Mouse (Mus musculus) adrenal gland, postnatal 10 days (tissue): ENCODE measurements around the gene Itpr1. TPM values are rescaled to one million over a fixed set of nuclear protein-coding genes. Genes with fewer than 3 reads are reported as not detected.
A peak's percentile ranks its signal among the peaks of the same experiment; 100 is the strongest.

Experiments used
- DNase-seq: peaks from one replicate; pipeline ENCODE4 v3.0.0; 2021; ENCODE audit warnings: mixed read lengths
- total RNA-seq, 2 experiments: library from RNA; stranded (reverse); gene quantifications; 2 replicates each; pipeline ENCODE4 v1.2.3; 2021

Itpr1 gene
- total RNA-seq, 2 experiments from 2014 or later: 100 to 111 TPM

DNA sequence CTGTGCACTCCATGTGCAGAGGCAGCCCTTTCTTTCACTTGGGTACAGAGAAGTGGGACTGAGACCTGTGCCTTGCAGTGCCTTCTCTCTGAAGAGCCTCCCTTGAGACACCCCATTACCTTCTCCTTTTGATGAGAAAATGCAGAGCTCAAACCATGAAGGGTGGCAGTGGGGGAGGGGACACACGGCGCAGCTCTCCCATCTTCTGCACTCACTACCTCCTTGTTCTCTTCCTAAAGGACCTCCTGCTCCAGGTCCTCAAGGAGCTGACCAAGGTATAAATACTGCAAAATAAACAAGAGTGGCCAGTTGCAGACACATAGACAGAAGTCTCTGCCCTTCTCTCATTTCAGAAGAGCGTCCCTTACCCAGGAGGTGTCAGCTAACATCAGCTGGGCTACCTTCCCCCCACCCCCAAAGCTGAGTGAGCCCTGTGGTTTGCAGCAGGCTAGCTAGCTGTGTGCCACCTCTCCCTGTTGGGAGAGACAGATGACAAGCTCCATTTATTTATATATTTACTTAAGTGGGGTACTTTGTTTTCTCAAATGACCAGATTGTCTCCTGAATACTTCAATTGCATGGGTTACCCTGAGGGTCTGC lies 255.4 kb downstream of the Itpr1 start:
- DNase-seq: no peak

DNA sequence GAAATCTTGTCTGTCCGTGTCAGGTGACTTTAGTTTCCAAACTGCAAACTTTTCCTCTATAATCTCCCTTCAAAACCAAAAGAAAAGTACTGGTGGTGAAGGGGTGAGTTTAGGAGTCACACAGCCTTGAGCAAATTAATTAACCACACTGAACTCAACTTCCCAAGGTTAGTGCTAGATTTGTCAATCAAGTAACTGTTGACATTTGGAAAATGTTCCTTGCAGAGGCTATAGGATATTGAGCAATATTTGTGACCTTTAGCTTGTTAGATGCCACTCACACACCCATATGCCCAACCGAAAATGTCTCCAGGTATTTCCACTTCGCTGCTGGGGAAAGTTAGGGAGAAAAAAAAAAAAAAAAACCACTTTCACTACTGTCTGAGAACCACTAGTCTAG lies 259.0 kb downstream of the Itpr1 start:
- no peak for DNase-seq

DNA sequence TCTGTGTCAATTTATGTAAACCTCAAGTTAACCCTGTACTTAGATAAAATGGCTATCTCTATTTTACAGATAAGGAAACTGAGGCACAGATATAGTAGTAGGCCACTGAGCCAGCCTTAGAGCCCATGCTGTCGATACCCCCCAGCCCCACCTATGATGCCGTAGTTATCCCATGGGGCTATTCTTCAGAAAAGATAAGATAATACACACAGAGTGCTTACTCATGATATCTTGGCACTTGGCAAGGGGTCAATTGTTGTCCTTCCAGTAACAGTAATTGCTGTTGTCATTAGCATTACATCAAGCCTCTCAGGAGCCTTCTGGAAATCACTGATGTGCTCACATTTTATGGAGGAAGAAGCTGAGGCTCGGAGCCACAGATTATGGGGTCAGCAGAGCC lies 259.9 kb downstream of the Itpr1 start:
- peak; percentile 25 for DNase-seq

DNA sequence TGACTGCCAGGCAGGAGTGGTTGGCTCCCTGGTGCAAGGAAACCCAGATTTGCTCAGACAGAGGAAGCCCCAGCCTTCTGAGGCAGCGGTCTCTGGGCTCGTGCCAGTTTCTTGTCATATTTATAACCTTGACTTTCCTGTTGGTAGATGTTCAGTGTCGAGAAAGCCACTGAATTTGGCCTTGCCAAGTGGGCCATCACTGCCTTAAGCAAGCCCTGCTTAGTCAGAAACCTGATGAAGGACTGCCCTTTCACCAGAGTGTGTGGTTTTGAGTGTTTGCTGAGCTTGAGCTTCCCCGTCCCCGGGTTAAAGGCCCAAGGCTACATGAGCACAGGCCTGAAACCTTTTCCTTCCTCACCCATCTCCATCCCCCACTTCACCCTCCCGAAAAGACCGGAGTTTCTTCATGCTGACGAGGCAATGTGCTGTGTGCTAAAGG lies 263.9 kb downstream of the Itpr1 start:
- peak; percentile 89 for DNase-seq

DNA sequence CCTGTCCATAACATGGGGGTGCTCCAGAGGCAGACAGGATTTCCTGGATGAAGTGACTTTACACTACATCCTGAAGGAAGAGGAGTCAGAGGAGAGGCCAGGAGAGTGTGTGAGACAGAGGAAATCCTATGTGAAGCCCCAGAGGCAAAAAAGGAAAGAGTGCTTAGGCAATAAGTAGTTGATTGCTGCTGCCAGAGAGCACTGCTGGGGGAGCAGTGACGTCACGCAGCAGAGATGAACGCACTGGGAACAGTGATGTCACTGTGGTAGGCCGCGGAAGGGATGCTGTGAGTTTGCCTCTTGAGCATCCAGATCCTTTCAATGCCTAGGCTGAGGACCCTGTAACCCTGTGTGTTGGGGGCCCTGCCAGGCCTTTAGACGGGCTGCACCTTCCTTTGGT lies 264.7 kb downstream of the Itpr1 start:
- DNase-seq: no peak

DNA sequence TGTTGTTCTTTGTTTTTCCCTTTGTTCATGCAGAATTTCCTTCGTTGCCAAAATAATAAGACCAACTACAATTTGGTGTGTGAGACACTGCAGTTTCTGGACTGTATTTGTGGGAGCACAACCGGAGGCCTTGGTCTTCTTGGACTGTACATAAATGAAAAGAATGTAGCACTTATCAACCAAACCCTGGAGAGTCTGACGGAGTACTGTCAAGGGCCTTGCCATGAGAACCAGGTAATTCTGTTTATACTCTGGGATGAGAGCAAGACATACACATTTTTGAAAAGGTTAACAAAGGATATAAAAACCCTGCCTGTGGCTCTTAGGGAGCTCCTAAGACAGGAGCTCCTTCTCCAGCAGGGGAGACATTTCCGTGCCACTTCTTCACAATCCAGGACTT lies 268.3 kb downstream of the Itpr1 start:
- no peak for DNase-seq

DNA sequence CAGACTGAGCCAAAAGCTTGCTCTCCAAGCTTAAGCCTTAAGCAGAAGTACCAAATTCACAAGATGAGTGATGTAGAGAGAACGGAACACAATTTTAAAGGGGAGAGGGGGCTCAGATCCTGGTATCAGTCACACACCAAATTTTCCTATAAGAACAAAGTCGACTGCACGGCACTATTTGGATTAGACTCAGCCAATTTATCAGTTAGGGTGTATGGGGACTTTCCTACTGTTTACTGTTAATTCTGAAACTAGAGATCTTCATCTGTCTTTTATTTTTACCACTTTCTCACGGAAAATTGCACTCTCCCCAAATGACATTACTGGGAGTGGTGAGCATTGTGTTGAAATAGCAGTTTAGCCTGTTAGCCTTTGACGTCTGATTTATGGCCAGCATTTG lies 269.6 kb downstream of the Itpr1 start:
- DNase-seq: no peak

DNA sequence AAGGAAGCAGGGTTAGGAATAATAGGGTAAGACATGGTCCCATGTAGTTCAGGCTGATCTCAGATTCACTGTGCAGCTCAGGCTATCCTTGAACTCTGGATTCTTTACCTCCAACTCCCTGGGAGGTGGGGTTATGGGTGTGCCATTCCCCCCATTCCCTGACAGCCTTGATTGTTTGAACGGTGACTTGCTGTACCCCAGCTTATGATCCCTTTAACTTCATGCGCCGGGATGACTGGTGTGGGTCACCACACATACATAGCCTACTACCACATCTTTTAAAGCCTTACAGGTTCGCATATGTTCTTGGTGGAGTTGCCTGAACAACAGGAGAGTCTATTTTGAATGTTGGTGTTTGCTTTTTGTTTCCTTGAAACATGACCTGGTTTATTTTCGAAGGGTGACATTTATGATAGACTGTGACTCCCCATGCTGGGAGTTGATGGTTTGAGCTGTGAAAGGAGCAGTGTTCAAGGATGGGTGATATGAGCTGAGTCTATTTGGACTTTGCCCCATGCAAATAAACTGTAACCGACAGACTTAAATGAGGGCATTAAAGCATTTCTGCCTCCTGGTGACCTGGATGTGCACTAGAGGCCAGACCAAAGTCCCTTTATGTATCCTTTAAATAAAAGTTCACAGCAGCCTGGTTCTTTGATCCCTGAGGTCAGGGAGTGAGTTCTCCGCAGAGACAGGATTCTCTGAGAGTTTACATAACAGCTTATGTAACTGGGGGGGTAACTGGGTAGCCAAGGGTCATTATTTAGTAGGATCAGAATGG lies 273.5 kb downstream of the Itpr1 start:
- DNase-seq: no peak

DNA sequence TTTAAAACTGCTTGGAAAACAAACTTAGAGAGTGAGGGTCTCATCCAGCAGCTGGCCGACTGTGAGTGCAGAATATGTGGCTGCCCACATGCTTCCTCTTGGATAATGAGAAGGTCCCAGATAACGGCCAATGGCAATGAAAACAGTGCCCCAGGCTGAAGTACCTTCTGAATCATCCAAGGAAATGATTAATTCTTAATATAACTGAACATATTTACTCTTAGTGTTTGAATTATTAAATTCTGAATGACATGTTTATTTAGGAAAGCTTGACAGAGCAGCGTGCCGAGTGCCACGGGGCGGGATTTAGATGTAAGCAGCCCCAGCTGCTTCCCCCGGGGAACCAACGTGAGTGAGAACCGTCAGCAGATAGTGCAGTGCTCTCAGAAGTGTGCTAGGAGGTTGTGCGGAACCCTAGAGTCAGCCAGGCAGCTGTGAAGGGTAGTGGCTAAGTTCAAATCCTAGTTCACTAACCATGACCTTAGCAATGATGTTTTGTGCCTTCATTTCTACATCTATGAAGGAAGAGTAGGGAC lies 274.5 kb downstream of the Itpr1 start:
- no peak for DNase-seq

DNA sequence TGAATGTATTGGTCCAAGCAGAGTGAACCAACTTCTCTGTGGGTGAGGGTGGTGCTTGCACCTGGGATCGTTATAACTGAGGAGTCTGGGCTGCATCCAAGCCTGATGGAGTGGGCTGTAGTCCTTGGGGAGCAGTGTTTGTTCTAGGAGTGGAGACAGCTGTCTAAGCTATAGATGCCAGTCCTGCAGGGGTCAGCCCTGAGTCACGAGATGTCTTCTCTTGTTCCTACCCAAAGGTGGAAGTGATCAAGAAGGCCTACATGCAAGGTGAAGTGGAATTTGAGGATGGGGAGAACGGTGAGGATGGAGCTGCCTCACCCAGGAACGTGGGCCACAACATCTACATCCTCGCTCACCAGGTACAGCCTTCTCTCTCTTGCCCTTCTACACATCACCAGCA lies 275.4 kb downstream of the Itpr1 start:
- no peak for DNase-seq

DNA sequence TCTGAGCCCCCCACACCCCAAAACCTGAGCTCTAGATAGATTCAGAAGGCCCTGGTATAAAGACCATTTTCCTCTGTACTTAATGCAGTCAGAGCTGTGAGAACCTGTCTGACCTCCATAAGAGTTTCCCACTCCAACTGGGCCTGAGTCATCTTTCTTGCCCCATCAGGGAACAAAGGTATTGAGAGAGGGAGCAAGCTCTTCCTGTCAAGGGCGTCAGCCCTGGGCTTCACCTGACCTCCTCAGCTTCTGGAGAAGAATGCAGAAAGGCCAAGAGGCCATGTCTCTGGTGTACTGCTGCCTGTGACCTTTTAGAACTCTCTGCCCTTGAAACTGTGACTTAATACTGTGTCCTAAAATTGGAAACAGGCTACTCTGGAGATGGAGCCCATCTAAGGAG lies 279.1 kb downstream of the Itpr1 start:
- no peak for DNase-seq

DNA sequence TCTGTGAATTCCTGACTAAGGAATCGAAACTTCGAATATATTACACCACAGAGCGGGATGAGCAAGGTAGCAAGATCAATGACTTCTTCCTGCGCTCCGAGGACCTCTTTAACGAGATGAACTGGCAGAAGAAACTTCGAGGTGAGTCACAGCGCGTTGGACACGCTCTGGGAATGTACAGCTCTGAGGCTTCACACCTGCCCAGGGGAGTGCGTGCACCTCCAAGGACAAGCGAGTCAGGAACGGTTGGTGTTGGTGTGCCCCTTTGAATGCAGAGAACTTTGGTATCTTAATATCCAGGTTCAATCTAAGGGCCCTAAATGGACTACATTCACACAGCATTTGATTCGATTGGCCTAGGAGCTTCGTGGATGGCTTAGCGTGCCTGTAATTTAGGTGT lies 280.9 kb downstream of the Itpr1 start:
- DNase-seq: no peak

DNA sequence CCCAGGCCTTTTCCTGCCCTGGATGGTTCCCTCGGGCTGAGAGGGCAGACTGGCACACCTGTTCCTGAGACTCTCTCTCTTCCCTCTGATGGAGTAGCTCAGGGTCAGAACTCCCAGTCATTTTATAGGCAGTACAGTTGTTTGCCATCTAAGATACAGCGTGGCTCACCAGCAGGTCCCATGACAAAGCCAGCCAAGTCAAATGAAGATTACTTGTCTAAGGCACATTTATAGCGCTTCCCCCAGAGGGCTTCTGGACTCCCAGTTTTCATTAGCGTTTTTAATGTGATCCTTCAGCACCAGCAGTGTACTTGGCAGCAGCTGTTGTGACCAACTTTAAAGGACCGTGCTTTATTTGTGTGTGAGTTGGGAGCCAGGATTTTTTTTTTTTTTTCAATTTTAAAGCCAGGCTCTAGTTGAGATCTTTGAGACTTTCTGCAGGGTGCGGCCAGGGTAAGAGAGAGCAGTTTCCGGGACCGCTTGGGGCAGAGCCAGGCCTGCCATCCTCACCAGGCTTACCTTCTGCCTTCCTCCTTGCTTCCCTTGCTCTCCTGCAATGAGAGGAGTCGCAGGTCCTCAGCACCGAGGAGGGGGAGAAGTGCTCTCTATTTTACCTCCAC lies 281.4 kb downstream of the Itpr1 start:
- no peak for DNase-seq

DNA sequence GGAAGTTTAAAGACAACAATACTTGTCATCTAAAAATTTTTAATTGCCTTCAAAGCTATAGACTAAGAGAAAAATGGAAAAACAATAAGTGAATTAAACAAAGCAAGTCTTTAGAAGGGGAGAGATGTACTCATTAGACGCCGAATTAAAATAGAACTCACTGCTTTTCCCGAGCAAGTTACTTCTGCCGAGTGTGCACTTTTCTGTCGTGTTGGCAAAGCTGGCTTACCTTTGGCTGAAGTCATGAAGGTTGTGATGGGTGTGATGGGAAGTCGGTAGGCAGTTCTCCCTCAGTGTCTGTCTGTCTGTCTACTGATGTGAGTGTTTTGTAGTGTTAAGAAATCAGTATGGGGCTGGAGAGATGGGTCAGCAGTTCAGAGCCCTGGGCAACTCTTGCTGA lies 282.1 kb downstream of the Itpr1 start:
- no peak for DNase-seq

DNA sequence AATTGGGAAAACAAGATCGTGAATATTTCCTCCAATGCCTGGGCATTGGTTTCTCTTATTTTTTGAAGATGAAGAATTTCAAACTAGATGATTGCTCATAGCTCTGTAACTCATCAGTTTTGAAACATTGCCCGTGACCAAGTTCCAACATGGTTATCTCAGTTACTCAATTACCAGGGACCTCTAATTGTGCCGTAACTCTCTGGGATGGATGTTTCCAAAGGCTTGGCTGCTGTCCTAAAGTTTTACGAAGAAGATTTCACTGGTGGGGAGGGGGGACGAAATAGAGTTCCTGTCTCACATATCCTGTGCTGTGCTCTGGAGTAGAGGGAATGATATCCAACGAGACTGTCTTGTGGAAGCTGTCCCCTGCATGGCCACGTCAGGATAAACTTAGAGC lies 285.2 kb downstream of the Itpr1 start:
- peak; percentile 28 for DNase-seq

DNA sequence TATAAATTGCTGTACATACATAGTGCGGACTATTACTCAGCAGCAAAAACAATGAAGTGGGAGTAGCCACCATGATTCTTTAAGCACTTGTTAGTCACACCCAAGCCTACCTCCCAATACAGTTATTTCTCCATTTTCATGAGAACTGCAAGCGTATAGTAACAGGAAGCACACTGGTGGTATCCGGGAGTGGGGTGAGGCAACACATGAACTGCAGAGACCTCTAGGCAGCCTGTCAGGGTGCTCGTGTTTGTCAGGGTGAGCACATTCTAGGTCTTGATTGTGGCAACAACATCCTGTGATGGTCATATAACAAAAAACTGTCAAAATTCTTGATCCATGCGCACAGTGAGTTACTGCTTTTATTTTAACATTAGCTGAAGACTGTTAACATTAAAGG lies 290.8 kb downstream of the Itpr1 start:
- no peak for DNase-seq

DNA sequence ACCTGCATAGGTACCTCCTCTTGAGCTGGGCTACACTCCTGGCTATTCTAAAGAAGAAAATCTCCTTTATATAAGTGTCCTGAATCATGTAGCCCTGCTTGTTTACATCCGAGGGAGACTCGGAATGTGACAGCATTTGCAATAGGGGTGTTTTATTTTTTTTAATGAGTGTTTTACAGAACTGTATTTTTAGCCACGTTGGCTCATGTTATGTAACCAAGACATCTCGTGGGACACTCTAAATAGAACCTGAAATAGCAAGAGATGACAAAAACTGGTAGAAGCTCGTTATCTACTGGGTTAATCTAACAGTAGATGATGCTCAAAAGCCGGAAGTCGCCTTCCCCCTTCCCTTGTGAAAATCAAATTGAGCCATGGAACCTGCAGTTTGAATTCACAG lies 291.8 kb downstream of the Itpr1 start:
- DNase-seq: no peak

DNA sequence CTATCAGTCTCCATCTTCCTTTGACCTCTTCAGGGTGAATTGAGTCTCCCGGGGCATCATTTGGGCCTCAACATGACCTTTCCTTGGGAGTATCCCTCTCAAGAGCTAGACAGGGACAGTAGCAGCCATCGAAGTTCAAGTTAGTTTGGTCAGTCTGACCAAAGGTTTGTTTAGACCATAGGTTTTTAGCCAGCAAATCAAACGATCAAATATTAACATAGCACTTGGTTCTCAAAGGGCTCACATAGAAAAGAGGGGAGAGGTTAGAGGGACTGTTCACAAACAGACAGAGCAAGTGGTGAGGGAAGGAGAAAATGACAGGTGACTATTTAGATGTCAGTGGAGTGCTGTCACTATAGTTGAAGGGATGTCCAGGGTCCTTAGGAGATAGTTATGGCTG lies 293.3 kb downstream of the Itpr1 start:
- DNase-seq: no peak

DNA sequence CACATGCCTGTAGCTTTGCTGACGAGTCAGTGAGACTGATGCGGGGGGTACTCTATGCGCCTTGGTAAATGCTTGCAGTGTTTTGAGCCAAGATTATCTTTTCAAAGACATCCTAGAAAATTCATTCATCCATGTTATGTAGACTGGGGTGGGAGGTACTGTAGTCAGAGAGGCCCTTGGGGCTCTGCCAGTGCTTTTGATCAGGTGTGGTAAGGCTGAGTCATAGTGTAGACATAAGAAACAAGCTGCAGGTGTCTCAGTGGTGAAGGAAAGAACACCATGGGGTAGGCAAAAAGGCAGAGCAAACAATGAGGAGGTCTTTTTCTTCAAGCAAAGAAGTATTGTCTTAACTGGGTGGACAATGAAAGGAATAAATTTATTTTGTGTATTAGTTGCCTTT lies 294.4 kb downstream of the Itpr1 start:
- no peak for DNase-seq

DNA sequence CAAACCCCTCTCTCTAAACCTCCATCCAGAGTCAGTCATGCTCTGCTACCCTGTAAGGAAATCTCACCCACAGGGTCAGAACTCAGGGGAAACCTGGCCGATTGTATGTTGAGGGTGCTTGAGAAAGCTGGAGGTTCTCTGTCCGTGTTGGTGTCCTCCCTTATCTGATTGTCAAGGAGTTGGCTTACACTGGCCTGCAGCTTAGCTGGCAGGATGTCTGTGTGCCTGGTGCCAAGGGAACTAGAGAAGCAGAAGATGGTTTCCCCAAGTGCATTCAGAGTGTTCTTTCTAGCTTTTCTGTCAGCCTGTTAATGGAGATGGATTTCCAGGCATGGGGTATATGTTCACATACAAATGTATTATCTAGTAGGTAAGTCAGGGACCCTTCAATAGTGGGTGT lies 296.4 kb downstream of the Itpr1 start:
- DNase-seq: no peak

DNA sequence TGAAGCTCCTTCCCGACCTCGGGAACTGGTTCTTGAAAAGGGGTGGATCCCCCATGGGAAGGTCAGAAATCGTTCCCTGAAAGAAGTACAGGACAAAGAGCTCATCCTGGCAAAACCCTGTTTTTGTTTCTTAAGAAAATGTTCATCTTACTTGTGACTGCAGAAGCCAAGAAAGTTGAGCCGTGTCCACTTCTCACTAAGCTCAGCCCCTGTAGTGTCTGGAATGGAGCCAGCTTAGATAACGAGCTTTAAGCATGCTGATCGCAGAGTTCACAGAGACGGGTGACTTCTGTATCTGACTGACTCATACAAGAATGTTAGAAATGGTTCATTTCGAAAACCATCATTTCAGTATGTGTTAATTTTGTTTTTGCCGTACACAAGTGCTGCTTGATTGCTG lies 297.2 kb downstream of the Itpr1 start:
- DNase-seq: peak; percentile 36

DNA sequence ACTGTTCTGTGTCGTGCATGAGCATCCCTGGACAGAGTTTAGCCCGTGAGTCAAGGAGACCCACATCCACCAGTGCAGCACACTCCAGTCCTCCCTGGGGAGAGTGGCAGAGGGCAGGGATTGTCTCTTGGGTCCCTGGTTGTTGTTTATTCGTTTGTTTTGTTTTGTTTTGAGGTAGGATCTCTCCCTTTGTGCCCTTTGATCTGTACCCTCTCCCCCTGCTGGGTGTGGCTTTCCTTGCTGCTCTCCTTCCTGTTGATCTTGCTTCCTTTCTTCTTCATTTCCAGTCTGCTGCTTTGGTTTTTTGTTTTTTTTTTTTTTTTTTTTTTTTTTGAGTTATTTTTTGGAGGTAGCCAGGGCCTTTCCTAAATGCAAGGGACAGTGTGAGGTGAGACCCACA lies 299.2 kb downstream of the Itpr1 start:
- DNase-seq: no peak

DNA sequence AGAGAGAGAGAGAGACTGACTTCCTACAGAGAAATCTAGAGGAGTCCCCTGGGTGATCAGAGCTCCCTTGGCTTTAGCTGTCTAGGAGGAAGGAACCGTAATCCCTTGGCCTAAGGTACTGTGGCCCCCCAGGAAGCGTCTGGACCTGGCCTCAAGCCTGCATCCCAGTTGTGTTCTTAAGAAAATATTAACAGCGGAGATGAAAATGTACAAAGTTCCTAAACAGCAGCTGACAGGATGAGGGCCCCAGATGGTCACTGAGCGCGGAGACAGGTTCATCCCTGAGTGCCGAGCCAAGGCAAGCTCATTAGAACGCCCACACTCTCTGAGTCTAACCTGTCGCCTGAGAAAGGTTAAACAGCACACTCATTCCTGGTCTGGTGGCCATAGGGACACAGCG lies 300.1 kb downstream of the Itpr1 start:
- no peak for DNase-seq

DNA sequence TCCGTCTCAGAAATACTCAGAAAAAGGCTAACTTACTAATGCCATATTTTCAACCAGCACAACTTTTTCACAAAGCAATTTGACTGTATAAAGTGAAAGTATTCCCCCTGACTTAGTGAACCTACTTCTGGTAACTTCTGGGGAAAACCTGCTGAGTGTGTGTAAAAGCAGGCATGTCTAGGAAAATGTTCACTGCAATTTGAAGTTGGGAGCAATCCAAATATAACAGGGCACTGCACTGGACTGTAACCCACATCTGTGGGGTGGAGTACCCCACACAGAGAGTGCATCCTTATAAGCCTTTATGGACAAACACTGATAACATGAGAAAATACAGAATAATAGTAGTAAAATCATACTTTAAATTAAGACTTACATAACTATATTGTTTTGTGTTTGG lies 303.4 kb downstream of the Itpr1 start:
- no peak for DNase-seq
